Mouse (Mus musculus): ENCODE data around the gene Hist1h3d. TPM values are rescaled to one million over a fixed set of nuclear protein-coding genes. Genes with fewer than 3 reads are reported as not detected.
"Not testable (repeated sequence)": the region's sequence is repeated elsewhere in the genome, so short reads cannot be mapped to it uniquely, and the experiment has no call there.

Hist1h3d gene
- total and polyA plus RNA-seq, 3 experiments = 0.94 to 182 (median 13.5) TPM

GRCm38 (mm10) chr13:23585029-23585441 is 9.5 kb downstream of the Hist1h3d start (continued):
- TF ChIP-seq IRF4 (IDR thresholded peaks at IDR 0.05; ENCODE audit: low read depth, low read length) = peak; percentile 48; the same call in 1 of the 2 replicates
- no peak; the same call in 1 of the 2 replicates for TF ChIP-seq TBP (conservative IDR thresholded peaks at IDR 0.05; ENCODE audit: low read depth, low read length)
- TF ChIP-seq EP300 (IDR thresholded peaks at IDR 0.05; ENCODE audit: low read length) = no peak; the same call in 1 of the 2 replicates
- no peak for TF ChIP-seq USF1 (IDR thresholded peaks at IDR 0.05; ENCODE audit: low read depth, low read length)
- no peak for TF ChIP-seq ZNF384 (IDR thresholded peaks at IDR 0.05; ENCODE audit: low read depth, low read length)
- peak; percentile 67 for TF ChIP-seq NELFE (IDR thresholded peaks at IDR 0.05; ENCODE audit: low read depth, low read length)
- peak; percentile 69 for TF ChIP-seq CHD1 (IDR thresholded peaks at IDR 0.05; ENCODE audit: low read depth, low read length)
- TF ChIP-seq POLR2AphosphoS2 (IDR thresholded peaks at IDR 0.05; ENCODE audit: low read depth, low read length) = peak; percentile 100
- no peak for TF ChIP-seq USF2 (conservative IDR thresholded peaks at IDR 0.05; ENCODE audit: low read depth, low read length)
- TF ChIP-seq GABPA (IDR thresholded peaks at IDR 0.05; ENCODE audit: insufficient replicate concordance, low read depth, low read length) = no peak
- no peak for TF ChIP-seq MAX (IDR thresholded peaks at IDR 0.05; ENCODE audit: low read length)
- no peak for TF ChIP-seq ETS1 (conservative IDR thresholded peaks at IDR 0.05; ENCODE audit: low read depth, low read length)
- peak; percentile 84 for TF ChIP-seq CHD2 (IDR thresholded peaks at IDR 0.05; ENCODE audit: low read length)

GRCm38 (mm10) chr13:23585442-23586098 is 10.0 kb downstream of the Hist1h3d start:
- H3K79me2 ChIP-seq (replicated peaks; ENCODE audit: control insufficient read depth, extremely low read depth, insufficient read depth, poor library complexity, severe bottlenecking); H3K9me3 ChIP-seq (replicated peaks; ENCODE audit: low read length); in situ Hi-C loops (cut with MboI; ENCODE audit: low pct_ligation_motif_present, low pct_unique_long_range_greater_than_20kb, low sequenced_read_pairs); H3K27me3 ChIP-seq (replicated peaks); dilution Hi-C loops (cut with MboI; ENCODE audit: extremely low pct_ligation_motif_present, extremely low pct_unique_long_range_greater_than_20kb, low sequenced_read_pairs); H3K36me3 ChIP-seq (replicated peaks in 1 of 2; ENCODE audit: control insufficient read depth in 1 of 2, insufficient read depth in 1 of 2, low read length in 1 of 2): not testable (repeated sequence)
- peak; percentile 93 for DNase-seq (ENCODE audit: extremely low read depth)
- H3K4me2 ChIP-seq (ENCODE audit: insufficient read depth, low read depth, poor library complexity, severe bottlenecking) = peak overlapping the region; percentile 96
- peaks cover 3 to 47% of the 10 kb centered on the region in 2 experiments for H3K4me1 ChIP-seq (ENCODE audit: control insufficient read depth in 1 of 2, insufficient read depth in 2 of 2)
- peak overlapping the region; percentile 98 for H3K9ac ChIP-seq (ENCODE audit: insufficient read depth, low read depth)
- TF ChIP-seq UBTF (IDR thresholded peaks at IDR 0.05; ENCODE audit: low read depth, low read length) (peak; percentile 94; the same call in 1 of the 2 replicates), TBP (conservative IDR thresholded peaks at IDR 0.05; ENCODE audit: low read depth, low read length) (peak; percentile 99), NELFE (IDR thresholded peaks at IDR 0.05; ENCODE audit: low read depth, low read length) (peak; percentile 99), NRF1 (IDR thresholded peaks at IDR 0.05; ENCODE audit: low read depth, low read length) (peak; percentile 63; the same call in 1 of the 2 replicates), MXI1 (IDR thresholded peaks at IDR 0.05; ENCODE audit: low read depth, low read length) (0 out of 2 replicates have a peak, but pooled peaks have one; percentile 47), POLR2AphosphoS2 (IDR thresholded peaks at IDR 0.05; ENCODE audit: low read depth, low read length) (peak; percentile 97), HCFC1 (IDR thresholded peaks at IDR 0.05; ENCODE audit: low read depth, low read length) (peak; percentile 48; the same call in 1 of the 2 replicates), RCOR1 (conservative IDR thresholded peaks at IDR 0.05; ENCODE audit: low read depth, low read length) (0 out of 2 replicates have a peak, but pooled peaks have one; percentile 30), ZMIZ1 (IDR thresholded peaks at IDR 0.05; ENCODE audit: low read depth, low read length) (peak; percentile 99), SIN3A (IDR thresholded peaks at IDR 0.05; ENCODE audit: low read length) (peak; percentile 60; the same call in 1 of the 2 replicates), POLR2A (IDR thresholded peaks at IDR 0.05; ENCODE audit: low read depth, low read length) (peak; percentile 97), CHD2 (IDR thresholded peaks at IDR 0.05; ENCODE audit: low read length) (peak; percentile 92), USF2 (conservative IDR thresholded peaks at IDR 0.05; ENCODE audit: low read depth, low read length) (peak; percentile 3; the same call in 1 of the 2 replicates), TCF12 (IDR thresholded peaks at IDR 0.05; ENCODE audit: low read depth, low read length) (peak; percentile 88)
- peak overlapping the region; percentile 94 for H3K27ac ChIP-seq (ENCODE audit: insufficient read depth, low read depth)
- H3K4me3 ChIP-seq (replicated peaks in 1 of 3; ENCODE audit: low read depth in 2 of 3, low read length in 2 of 3, poor library complexity in 1 of 3) = peak overlapping the region; percentile 23 to 47 (median 45)

All from CH12.LX (cell line).